Mouse (Mus musculus) testis, adult 2 months (tissue): ENCODE results near the gene Tars2. TPM values are rescaled to one million over a fixed set of nuclear protein-coding genes. Genes with fewer than 3 reads are reported as not detected.

ENCODE experiments used
- H3K27ac ChIP-seq: fragments of 200-500 bp; 2 replicates; pipeline ENCODE4 v1.5.1; 2012; ENCODE audit warnings: low read depth, low read length; ENCODE audit not compliant: control insufficient read depth, insufficient read depth
- H3K27me3 ChIP-seq: fragments of 200-500 bp; 2 replicates; pipeline ENCODE4 v1.6.1; 2012; ENCODE audit warnings: mild to moderate bottlenecking, low read length, moderate library complexity; ENCODE audit not compliant: control insufficient read depth, insufficient read depth
- H3K36me3 ChIP-seq: fragments of 200-500 bp; 2 replicates; pipeline ENCODE4 v1.6.1; 2012; ENCODE audit warnings: mild to moderate bottlenecking, low read length; ENCODE audit not compliant: control insufficient read depth, insufficient read depth
- H3K4me1 ChIP-seq: fragments of 200-500 bp; 2 replicates; pipeline ENCODE4 v1.6.1; 2012; ENCODE audit warnings: low read length; ENCODE audit not compliant: control insufficient read depth, insufficient read depth
- H3K4me3 ChIP-seq: fragments of 200-500 bp; 2 replicates; pipeline ENCODE4 v1.5.1; 2012; ENCODE audit warnings: low read depth, mild to moderate bottlenecking, low read length, moderate library complexity, mixed read lengths; ENCODE audit not compliant: control insufficient read depth
- CTCF ChIP-seq: fragments of 200-500 bp; IDR thresholded peaks from 2 replicates; pipeline ENCODE4 v1.5.1; 2012; ENCODE audit warnings: low read depth, mild to moderate bottlenecking, inconsistent platforms, low read length, moderate library complexity; ENCODE audit not compliant: control insufficient read depth, insufficient read depth, insufficient replicate concordance
- POLR2A ChIP-seq: fragments of 200-500 bp; IDR thresholded peaks from 2 replicates; pipeline ENCODE4 v1.6.1; 2012; ENCODE audit warnings: low read depth, mild to moderate bottlenecking, inconsistent platforms, low read length, moderate library complexity; ENCODE audit not compliant: control insufficient read depth
- polyA plus RNA-seq: library from polyadenylated mRNA; depleted of rRNA; stranded (reverse); fragments of >200 nt; gene quantifications from 2 replicates; pipeline ENCODE4 v1.2.3, GENCODE M21; 2012

Tars2 gene
- polyA plus RNA-seq, 1 experiment: 25.7 TPM

GRCm38 (mm10) chr3:95707497-95707896 lies 52.5 kb downstream of the Tars2 start:
- H3K27ac ChIP-seq: no peak overlapping the region
- H3K36me3 ChIP-seq: no peaks in the 10 kb centered on the region
- H3K27me3 ChIP-seq: no peaks in the 10 kb centered on the region
- H3K4me3 ChIP-seq: no peak overlapping the region
- TF ChIP-seq POLR2A: no peak
- H3K4me1 ChIP-seq: 0 out of 2 replicates have a peak, but pooled peaks cover 2% of the 10 kb centered on the region

GRCm38 (mm10) chr3:95706273-95706672 lies 53.7 kb downstream of the Tars2 start:
- peaks cover 9% of the 10 kb centered on the region for H3K4me1 ChIP-seq
- H3K27me3 ChIP-seq: no peaks in the 10 kb centered on the region
- no peaks in the 10 kb centered on the region for H3K36me3 ChIP-seq
- H3K27ac ChIP-seq: no peak overlapping the region
- TF ChIP-seq CTCF (no peak), POLR2A (no peak)
- no peak overlapping the region for H3K4me3 ChIP-seq

- TF ChIP-seq POLR2A (no peak), CTCF (no peak)
- peaks cover 12% of the 10 kb centered on the region for H3K4me1 ChIP-seq
- H3K27ac ChIP-seq: no peak overlapping the region
- no peaks in the 10 kb centered on the region for H3K27me3 ChIP-seq
- H3K4me3 ChIP-seq: no peak overlapping the region
- H3K36me3 ChIP-seq: no peaks in the 10 kb centered on the region
Measured at GRCm38 (mm10) chr3:95704612-95705011, 55.4 kb downstream of the Tars2 start.

GRCm38 (mm10) chr3:95703276-95703675 lies 56.7 kb downstream of the Tars2 start:
- Histone ChIP-seq H3K4me1 (peaks cover 12% of the 10 kb centered on the region), H3K27me3 (no peaks in the 10 kb centered on the region), H3K27ac (no peak overlapping the region), H3K4me3 (no peak overlapping the region), H3K36me3 (no peaks in the 10 kb centered on the region)
- TF ChIP-seq CTCF (no peak), POLR2A (no peak)

GRCm38 (mm10) chr3:95701877-95702540 lies 58.0 kb downstream of the Tars2 start:
- H3K27me3 ChIP-seq: no peaks in the 10 kb centered on the region
- no peaks in the 10 kb centered on the region for H3K36me3 ChIP-seq
- peaks cover 12% of the 10 kb centered on the region for H3K4me1 ChIP-seq
- peak overlapping the region; percentile 75 for H3K4me3 ChIP-seq
- TF ChIP-seq POLR2A: no peak
- TF ChIP-seq CTCF: no peak
- H3K27ac ChIP-seq: peak overlapping the region; percentile 32; the same call in 1 of the 2 replicates

- H3K4me3 ChIP-seq: no peak overlapping the region
- H3K27ac ChIP-seq: no peak overlapping the region
- TF ChIP-seq CTCF (no peak), POLR2A (no peak)
- H3K27me3 ChIP-seq: no peaks in the 10 kb centered on the region
- H3K36me3 ChIP-seq: no peaks in the 10 kb centered on the region
- peaks cover 12% of the 10 kb centered on the region for H3K4me1 ChIP-seq
Measured at GRCm38 (mm10) chr3:95701085-95701484, 58.9 kb downstream of the Tars2 start.

- Histone ChIP-seq H3K27ac (0 out of 2 replicates have a peak overlapping the region, but pooled peaks have one; percentile 9), H3K36me3 (no peaks in the 10 kb centered on the region), H3K27me3 (no peaks in the 10 kb centered on the region), H3K4me1 (peaks cover 12% of the 10 kb centered on the region), H3K4me3 (no peak overlapping the region)
- no peak for TF ChIP-seq CTCF
- no peak for TF ChIP-seq POLR2A
Measured at GRCm38 (mm10) chr3:95700233-95700681, 59.7 kb downstream of the Tars2 start.

GRCm38 (mm10) chr3:95698286-95698685 lies 61.7 kb downstream of the Tars2 start:
- Histone ChIP-seq H3K27ac (no peak overlapping the region), H3K4me3 (no peak overlapping the region), H3K4me1 (peaks cover 13% of the 10 kb centered on the region), H3K27me3 (no peaks in the 10 kb centered on the region), H3K36me3 (no peaks in the 10 kb centered on the region)
- TF ChIP-seq CTCF (no peak), POLR2A (no peak)
